Mouse (Mus musculus) small intestine, adult 2 months (tissue): ENCODE data around the gene Mfsd4b3. TPM values are rescaled to one million over a fixed set of nuclear protein-coding genes. Genes with fewer than 3 reads are reported as not detected.
A peak's percentile ranks its signal among the peaks of the same experiment; 100 is the strongest.
"Not testable (repeated sequence)": the region's sequence is repeated elsewhere in the genome, so short reads cannot be mapped to it uniquely, and the experiment has no call there.

Experiments
- H3K27ac ChIP-seq: fragments of 200-500 bp; 2 replicates; pipeline ENCODE4 v1.5.1; 2012; ENCODE audit warnings: low read depth, low read length, control low read depth, inconsistent platforms; ENCODE audit not compliant: insufficient read depth
- H3K27me3 ChIP-seq: fragments of 200-500 bp; 2 replicates; pipeline ENCODE4 v1.6.1; 2012; ENCODE audit warnings: mild to moderate bottlenecking, moderate library complexity, low read length, inconsistent platforms; ENCODE audit not compliant: control insufficient read depth, insufficient read depth
- H3K36me3 ChIP-seq: fragments of 200-500 bp; 2 replicates; pipeline ENCODE4 v1.6.1; 2012; ENCODE audit warnings: mild to moderate bottlenecking, low read length, control low read depth, inconsistent platforms; ENCODE audit not compliant: control insufficient read depth, insufficient read depth
- H3K4me1 ChIP-seq: fragments of 200-500 bp; 2 replicates; pipeline ENCODE4 v1.6.1; 2012; ENCODE audit warnings: low read length, inconsistent platforms, mixed read lengths; ENCODE audit not compliant: control insufficient read depth, insufficient read depth, insufficient read length
- H3K4me3 ChIP-seq: fragments of 200-500 bp; 2 replicates; pipeline ENCODE4 v1.5.1; 2012; ENCODE audit warnings: low read depth, mild to moderate bottlenecking, control low read depth, inconsistent platforms, low read length, moderate library complexity
- CTCF ChIP-seq: fragments of 200-500 bp; IDR thresholded peaks from 2 replicates; pipeline ENCODE4 v1.5.1; 2012; ENCODE audit warnings: low read depth, mild to moderate bottlenecking, control low read depth, inconsistent platforms, low read length, moderate library complexity, mixed read lengths; ENCODE audit not compliant: insufficient replicate concordance, insufficient read length; ENCODE audit errors: extremely low read depth
- POLR2A ChIP-seq: fragments of 200-500 bp; IDR thresholded peaks from 2 replicates; pipeline ENCODE4 v1.6.1; 2012; ENCODE audit warnings: low read depth, mild to moderate bottlenecking, control low read depth, inconsistent platforms, low read length, moderate library complexity
- WGBS: fragments of 180-500 bp; shearing (Covaris S2); methylation state at CpG from one replicate; pipeline ENCODE4 v1.1.7; 2018; 5-methylcytosine and 5-hydroxymethylcytosine counted together
- polyA plus RNA-seq: library from polyadenylated mRNA; depleted of rRNA; stranded (reverse); fragments of >200 nt; gene quantifications from 2 replicates; pipeline ENCODE4 v1.2.3, GENCODE M21; 2012; rRNA removed

Gene Mfsd4b3
- 8.2 and 13.3 TPM in 2 replicates for polyA plus RNA-seq

GRCm38 (mm10) chr10:39959761-39960440 is at the start of gene Mfsd4b3:
TSS of gene Mfsd4b3 (minus strand) at chr10:39960153.
- H3K4me1 ChIP-seq: peaks cover 2% of the 10 kb centered on the region; the same call in 1 of the 2 replicates
- H3K4me3 ChIP-seq: peak within 1 kb of the TSS; percentile 74
- TF ChIP-seq POLR2A (peak; percentile 91), CTCF (peak; percentile 77; the same call in 1 of the 2 replicates)
- H3K27me3 ChIP-seq: no peaks in the 10 kb centered on the region
- under 1% methylated on average over 38 of the region's 38 CpGs for WGBS
- peak within 1 kb of the TSS; percentile 93 for H3K27ac ChIP-seq
- H3K36me3 ChIP-seq: no peaks in the 10 kb centered on the region; the same call in 1 of the 2 replicates

GRCm38 (mm10) chr10:40009591-40009990 is 49.6 kb upstream of the Mfsd4b3 start:
- Histone ChIP-seq H3K27me3 (no peaks in the 10 kb centered on the region), H3K36me3 (no peaks in the 10 kb centered on the region), H3K4me1 (no peaks in the 10 kb centered on the region), H3K27ac (no peak overlapping the region), H3K4me3 (no peak overlapping the region)
- WGBS: 77% methylated on average over 11 of the region's 11 CpGs
- TF ChIP-seq CTCF: no peak
- TF ChIP-seq POLR2A: no peak

- not testable (repeated sequence) for H3K4me3 ChIP-seq, H3K27ac ChIP-seq, H3K27me3 ChIP-seq, H3K4me1 ChIP-seq, H3K36me3 ChIP-seq
- WGBS: 58% methylated on average over 4 of the region's 4 CpGs
These were observed 48.9 kb upstream of the Mfsd4b3 start for GRCm38 (mm10) chr10:40008847-40009246.

- no peaks in the 10 kb centered on the region for H3K36me3 ChIP-seq
- H3K4me3 ChIP-seq: no peak overlapping the region
- TF ChIP-seq POLR2A (no peak), CTCF (no peak)
- H3K27me3 ChIP-seq: no peaks in the 10 kb centered on the region
- H3K27ac ChIP-seq: no peak overlapping the region
- H3K4me1 ChIP-seq: no peaks in the 10 kb centered on the region
- 90% methylated on average over 4 of the region's 4 CpGs for WGBS
These were observed 48.0 kb upstream of the Mfsd4b3 start for GRCm38 (mm10) chr10:40007953-40008352.

- no peak overlapping the region for H3K27ac ChIP-seq
- H3K27me3 ChIP-seq: no peaks in the 10 kb centered on the region
- no peak overlapping the region for H3K4me3 ChIP-seq
- H3K4me1 ChIP-seq: no peaks in the 10 kb centered on the region
- no peaks in the 10 kb centered on the region for H3K36me3 ChIP-seq
- 41% methylated on average over 10 of the region's 10 CpGs for WGBS
- TF ChIP-seq CTCF (no peak), POLR2A (no peak)
These were observed 47.0 kb upstream of the Mfsd4b3 start for GRCm38 (mm10) chr10:40006963-40007362.

GRCm38 (mm10) chr10:40000746-40001145 is 40.8 kb upstream of the Mfsd4b3 start:
- Histone ChIP-seq H3K27me3 (no peaks in the 10 kb centered on the region), H3K36me3 (no peaks in the 10 kb centered on the region), H3K27ac (no peak overlapping the region), H3K4me1 (no peaks in the 10 kb centered on the region), H3K4me3 (no peak overlapping the region)
- TF ChIP-seq POLR2A (no peak), CTCF (no peak)
- 89% methylated on average over 2 of the region's 2 CpGs for WGBS

DNA sequence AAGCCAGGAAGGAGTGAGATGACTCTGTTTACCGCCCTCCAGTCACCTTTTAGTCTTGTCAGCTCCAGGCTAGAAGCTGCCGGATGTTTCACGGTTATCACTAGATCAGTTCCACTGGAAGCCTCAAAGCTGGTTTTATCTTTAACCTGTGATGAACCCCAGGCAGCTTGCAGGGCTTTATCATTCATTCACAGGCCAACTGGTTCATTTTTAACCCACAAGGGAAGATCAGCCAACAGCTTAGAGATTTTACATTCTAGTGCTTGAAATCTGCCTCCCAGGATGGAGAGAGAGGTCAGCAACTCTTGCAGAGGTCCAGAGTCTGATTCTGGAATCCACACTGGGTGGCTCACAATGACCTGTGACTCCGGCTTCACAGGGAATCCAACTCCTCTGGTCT is 31.2 kb upstream of the Mfsd4b3 start:
- Histone ChIP-seq H3K27ac (no peak overlapping the region), H3K36me3 (no peaks in the 10 kb centered on the region), H3K4me1 (no peaks in the 10 kb centered on the region), H3K27me3 (no peaks in the 10 kb centered on the region), H3K4me3 (no peak overlapping the region)
- TF ChIP-seq POLR2A (no peak), CTCF (no peak)
- 43% methylated on average over 4 of the region's 4 CpGs for WGBS

GRCm38 (mm10) chr10:39986466-39986865 is 26.5 kb upstream of the Mfsd4b3 start, which contains the start of gene Mfsd4b5:
TSS of gene Mfsd4b5 (minus strand) at chr10:39986646.
- H3K27ac ChIP-seq: no peak within 1 kb of the TSS
- H3K27me3 ChIP-seq: no peaks in the 10 kb centered on the region
- no peaks in the 10 kb centered on the region for H3K4me1 ChIP-seq
- 70% methylated on average over 12 of the region's 12 CpGs for WGBS
- TF ChIP-seq POLR2A (no peak), CTCF (no peak)
- no peaks in the 10 kb centered on the region for H3K36me3 ChIP-seq
- H3K4me3 ChIP-seq: no peak within 1 kb of the TSS
